Mouse (Mus musculus) stomach, embryonic 14.5 days (tissue): Measurements from ENCODE around the gene Gprc5b. TPM values are rescaled to one million over a fixed set of nuclear protein-coding genes. Genes with fewer than 3 reads are reported as not detected.

ENCODE experiments used
- ATAC-seq: fragments of 200-750 bp; cut with Nextera tagmentation; 2 replicates; pipeline ENCODE4 v1.8.0; 2017; ENCODE audit warnings: low read depth, moderate TSS enrichment; ENCODE audit not compliant: insufficient number of reproducible peaks, insufficient read depth, low FRiP score
- H3K27ac ChIP-seq: fragments of 300-500 bp; sonication (generic); 2 replicates; pipeline ENCODE4 v1.5.1; 2014; ENCODE audit warnings: mild to moderate bottlenecking, low read length, moderate library complexity, mixed read lengths
- H3K27me3 ChIP-seq: fragments of 300-500 bp; sonication (generic); 2 replicates; pipeline ENCODE4 v1.6.1; 2014; ENCODE audit warnings: low read length, control low read depth, mixed read lengths; ENCODE audit not compliant: control insufficient read depth, insufficient read depth
- H3K36me3 ChIP-seq: fragments of 300-500 bp; sonication (generic); 2 replicates; pipeline ENCODE4 v1.6.1; 2014; ENCODE audit warnings: mild to moderate bottlenecking, control low read depth, low read length, moderate library complexity, mixed read lengths; ENCODE audit not compliant: control insufficient read depth, insufficient read depth
- H3K4me1 ChIP-seq: fragments of 300-500 bp; sonication (generic); 2 replicates; pipeline ENCODE4 v1.6.1; 2014; ENCODE audit warnings: low read length, control low read depth, mixed read lengths; ENCODE audit not compliant: control insufficient read depth, insufficient read depth
- H3K4me2 ChIP-seq: fragments of 300-500 bp; sonication (generic); replicated peaks from 2 replicates; pipeline ENCODE4 v1.6.1; 2014; ENCODE audit warnings: low read depth, low read length, control low read depth
- H3K4me3 ChIP-seq: fragments of 300-500 bp; sonication (generic); 2 replicates; pipeline ENCODE4 v1.5.1; 2014; ENCODE audit warnings: low read depth, low read length, control low read depth
- H3K9ac ChIP-seq: fragments of 300-500 bp; sonication (generic); replicated peaks from 2 replicates; pipeline ENCODE4 v1.6.1; 2014; ENCODE audit warnings: low read depth, mild to moderate bottlenecking, control low read depth, low read length, moderate library complexity, mixed read lengths
- H3K9me3 ChIP-seq: fragments of 300-500 bp; sonication (generic); 2 replicates; pipeline ENCODE4 v1.6.1; 2016; ENCODE audit warnings: low read depth, low read length, control low read depth; ENCODE audit not compliant: control insufficient read depth
- WGBS: fragments of 180-500 bp; shearing (Covaris S2); extraction: QIAGEN DNeasy Blood & Tissue Kit; methylation state at CpG from one replicate; pipeline ENCODE4 v1.1.7; 2014; 5-methylcytosine and 5-hydroxymethylcytosine counted together
- polyA plus RNA-seq: library from polyadenylated mRNA; unstranded; fragments of >200 nt; fragmentation: Nextera tagmentation; extraction: Ambion mirVana; gene quantifications from 2 replicates; pipeline ENCODE4 v1.2.1, GENCODE M21; 2014

Gprc5b gene
- polyA plus RNA-seq, 1 experiment from 2014 or later = 7.0 TPM

DNA sequence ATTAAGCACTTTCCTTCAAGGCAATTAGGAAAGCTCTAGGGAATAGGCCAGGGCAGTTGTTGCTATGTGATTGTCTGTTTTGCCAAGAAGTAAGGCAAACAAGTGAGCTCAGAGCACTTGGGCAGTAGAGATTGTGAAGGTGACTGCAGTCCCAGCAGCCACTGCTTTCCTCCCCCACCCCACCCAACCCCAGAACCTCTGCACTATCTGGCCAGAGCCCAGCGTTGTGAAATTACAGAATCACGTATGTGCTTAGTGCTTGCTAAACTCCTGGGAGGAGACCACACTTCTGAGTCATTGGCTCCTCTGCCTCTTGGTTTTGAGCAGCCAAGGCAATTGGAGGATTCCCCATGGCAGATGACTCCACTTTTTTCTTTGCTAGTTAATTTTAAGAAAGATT is 59.7 kb downstream of the Gprc5b start:
- Histone ChIP-seq H3K9ac (no peak overlapping the region), H3K9me3 (no peaks in the 10 kb centered on the region), H3K27ac (no peak overlapping the region), H3K36me3 (no peaks in the 10 kb centered on the region), H3K27me3 (no peaks in the 10 kb centered on the region), H3K4me1 (0 out of 2 replicates have a peak, but pooled peaks cover 1% of the 10 kb centered on the region), H3K4me2 (no peak overlapping the region), H3K4me3 (no peak overlapping the region)
- WGBS = 57% methylated on average over 2 of the region's 2 CpGs
- no peak for ATAC-seq

DNA sequence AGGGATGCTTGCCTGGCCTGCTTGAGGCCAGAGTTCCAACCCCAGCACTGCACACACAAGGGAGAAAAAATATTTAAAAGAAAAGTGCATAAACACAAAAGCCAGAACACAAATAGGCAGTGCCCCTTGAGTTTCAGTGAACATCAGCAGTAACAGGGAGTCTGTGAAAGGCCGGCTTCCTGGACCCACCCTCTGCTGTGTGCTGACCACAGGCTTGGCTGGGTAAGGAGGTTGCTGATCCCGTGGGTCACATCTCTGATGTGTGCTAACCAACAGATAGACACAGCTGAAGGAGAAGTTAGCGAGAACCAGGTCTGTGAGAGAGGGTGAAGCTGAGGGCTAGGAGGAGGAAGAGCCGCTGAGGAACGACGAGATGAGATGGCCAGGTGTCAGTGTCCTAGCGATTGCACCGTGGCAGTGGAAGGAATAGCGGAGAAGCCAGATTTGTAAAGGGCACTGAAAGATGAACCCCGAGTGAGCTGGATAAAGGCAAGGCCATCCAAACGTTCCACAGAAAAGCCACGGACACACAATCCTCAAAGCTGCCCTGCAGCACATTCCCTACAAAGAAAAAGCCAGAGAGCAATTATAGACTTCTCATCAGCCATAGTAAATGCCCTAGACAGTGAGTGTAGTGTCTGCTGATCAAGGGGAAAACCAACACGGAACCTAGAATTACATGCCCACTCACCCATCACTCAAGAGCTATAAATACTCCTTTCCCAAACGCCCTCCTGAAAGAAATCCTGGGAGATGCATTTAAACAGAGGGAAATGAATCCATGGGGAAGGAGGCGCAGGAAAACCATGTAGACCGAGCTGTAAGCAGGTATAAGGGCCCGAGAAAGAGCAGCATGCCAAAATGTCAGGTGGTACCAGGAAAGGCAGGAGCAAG is 63.3 kb downstream of the Gprc5b start:
- Histone ChIP-seq H3K36me3 (no peaks in the 10 kb centered on the region), H3K9me3 (no peaks in the 10 kb centered on the region), H3K4me2 (no peak overlapping the region), H3K27ac (no peak overlapping the region), H3K4me3 (no peak overlapping the region), H3K4me1 (peaks cover 5% of the 10 kb centered on the region; the same call in 1 of the 2 replicates), H3K27me3 (no peaks in the 10 kb centered on the region), H3K9ac (no peak overlapping the region)
- no peak for ATAC-seq
- 80% methylated on average over 17 of the region's 17 CpGs for WGBS

DNA sequence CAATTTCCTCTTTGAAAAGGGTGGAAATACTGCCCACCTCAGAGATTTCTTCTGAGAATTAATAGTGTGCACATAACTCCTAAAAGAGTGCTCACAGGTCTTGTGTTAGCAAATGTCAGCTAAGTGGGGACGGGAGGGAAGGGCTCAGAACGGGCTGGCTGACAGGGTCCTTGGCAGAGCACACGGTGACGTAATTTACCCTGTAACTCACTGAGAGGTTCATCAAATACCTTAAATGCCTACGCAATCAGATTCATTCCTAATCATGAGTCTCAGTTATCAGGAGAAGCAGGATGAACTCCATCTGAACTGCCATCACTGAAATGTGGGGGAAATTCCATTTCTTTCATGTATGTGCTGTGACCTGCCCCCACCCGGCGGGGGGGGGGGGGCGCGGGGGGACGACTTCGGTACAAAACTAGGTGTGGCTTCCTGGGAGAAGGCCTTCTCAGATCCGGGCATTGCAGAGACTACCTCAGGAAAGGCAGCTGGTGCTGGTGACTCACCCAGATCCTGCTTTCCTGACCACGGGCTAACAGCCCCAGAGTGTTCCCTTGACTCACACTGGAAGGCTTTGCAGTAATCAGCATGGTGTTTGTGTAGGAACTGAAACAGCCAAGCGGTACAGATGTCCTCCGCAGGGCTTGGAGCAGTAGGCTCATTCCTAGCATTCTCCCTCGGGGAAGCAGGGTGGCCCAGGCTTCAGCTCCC is 65.3 kb downstream of the Gprc5b start:
- H3K9ac ChIP-seq = no peak overlapping the region; the same call in 1 of the 2 replicates
- peak; percentile 83 for ATAC-seq
- WGBS = 19% methylated on average over 16 of the region's 16 CpGs
- no peak overlapping the region for H3K27ac ChIP-seq
- H3K4me1 ChIP-seq = peaks cover 5% of the 10 kb centered on the region; the same call in 1 of the 2 replicates
- H3K4me3 ChIP-seq = no peak overlapping the region
- H3K36me3 ChIP-seq = no peaks in the 10 kb centered on the region
- H3K4me2 ChIP-seq = no peak overlapping the region
- H3K9me3 ChIP-seq = no peaks in the 10 kb centered on the region
- H3K27me3 ChIP-seq = no peaks in the 10 kb centered on the region

DNA sequence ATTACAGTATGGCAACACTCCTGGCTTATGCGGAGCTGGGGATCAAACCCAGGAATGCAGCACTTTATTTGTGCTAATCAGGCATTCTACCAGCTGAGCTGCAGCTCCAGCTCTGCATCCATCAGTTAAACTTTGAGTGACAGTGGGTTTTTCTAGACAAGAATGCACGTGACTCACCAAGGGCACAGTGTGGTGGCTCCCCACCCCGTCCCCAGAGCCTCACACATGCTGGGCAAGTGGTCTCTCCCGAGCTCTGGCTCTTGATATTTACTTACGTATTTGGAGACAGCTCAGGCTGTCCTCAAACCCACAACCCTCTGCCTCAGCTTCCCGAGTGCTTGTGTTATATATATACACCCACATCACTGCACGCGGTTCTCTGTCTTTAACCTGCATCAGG is 66.1 kb downstream of the Gprc5b start:
- Histone ChIP-seq H3K27me3 (no peaks in the 10 kb centered on the region), H3K4me2 (no peak overlapping the region), H3K9ac (no peak overlapping the region), H3K36me3 (no peaks in the 10 kb centered on the region), H3K9me3 (no peaks in the 10 kb centered on the region), H3K4me1 (peaks cover 5% of the 10 kb centered on the region; the same call in 1 of the 2 replicates), H3K4me3 (no peak overlapping the region), H3K27ac (no peak overlapping the region)
- ATAC-seq = no peak
- WGBS = 63% methylated on average over 8 of the region's 8 CpGs

DNA sequence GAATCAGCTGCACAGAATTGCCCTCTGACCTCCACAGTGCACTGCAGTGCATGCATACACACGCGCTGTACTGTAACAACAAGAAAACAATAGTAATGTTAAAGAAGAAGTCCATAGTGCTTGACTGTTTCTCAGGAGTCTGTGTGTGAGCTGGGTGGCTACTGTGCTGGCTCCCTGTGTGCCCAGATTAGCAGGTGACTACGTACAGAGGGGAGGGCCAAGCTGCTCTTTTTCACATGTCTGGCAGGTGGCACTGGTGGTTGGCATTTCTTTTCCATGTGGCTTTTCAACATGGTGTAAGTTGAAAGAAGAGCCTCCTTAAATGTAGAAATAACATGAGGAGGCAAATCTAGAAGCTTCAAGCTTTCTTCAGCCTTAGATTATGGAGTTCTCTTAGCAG is 66.7 kb downstream of the Gprc5b start:
- 92% methylated on average over 3 of the region's 3 CpGs for WGBS
- Histone ChIP-seq H3K9ac (no peak overlapping the region), H3K9me3 (no peaks in the 10 kb centered on the region)

DNA sequence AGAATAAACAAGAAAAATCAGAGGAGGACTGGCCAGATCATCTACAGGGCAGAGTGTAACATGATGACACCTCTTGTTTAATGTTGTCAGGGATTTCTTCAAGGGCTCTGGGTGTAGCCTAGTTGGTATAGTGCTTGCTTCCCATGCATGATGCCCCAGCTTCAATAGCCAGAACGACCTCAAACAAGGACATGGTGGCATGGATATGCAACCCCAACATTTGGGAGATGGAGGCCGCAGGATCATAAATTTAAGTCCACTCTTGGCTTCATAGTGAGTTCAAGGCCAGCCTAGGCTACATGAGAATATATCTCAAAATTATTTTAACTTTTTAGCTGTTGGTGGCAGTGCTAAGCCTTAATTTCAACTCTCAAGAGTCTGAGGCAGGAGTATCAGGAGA is 67.7 kb downstream of the Gprc5b start:
- Histone ChIP-seq H3K4me3 (no peak overlapping the region), H3K4me2 (no peak overlapping the region), H3K4me1 (peaks cover 5% of the 10 kb centered on the region; the same call in 1 of the 2 replicates), H3K9me3 (no peaks in the 10 kb centered on the region), H3K36me3 (no peaks in the 10 kb centered on the region), H3K27me3 (no peaks in the 10 kb centered on the region), H3K9ac (no peak overlapping the region), H3K27ac (no peak overlapping the region)
- no peak for ATAC-seq
- WGBS = 89% methylated on average over 2 of the region's 2 CpGs

More for the DNA sequence above, 66.7 kb downstream of the Gprc5b start:
- Histone ChIP-seq H3K27me3 (no peaks in the 10 kb centered on the region), H3K4me2 (no peak overlapping the region), H3K4me3 (no peak overlapping the region), H3K27ac (no peak overlapping the region), H3K4me1 (peaks cover 5% of the 10 kb centered on the region; the same call in 1 of the 2 replicates), H3K36me3 (no peaks in the 10 kb centered on the region)
- no peak for ATAC-seq

DNA sequence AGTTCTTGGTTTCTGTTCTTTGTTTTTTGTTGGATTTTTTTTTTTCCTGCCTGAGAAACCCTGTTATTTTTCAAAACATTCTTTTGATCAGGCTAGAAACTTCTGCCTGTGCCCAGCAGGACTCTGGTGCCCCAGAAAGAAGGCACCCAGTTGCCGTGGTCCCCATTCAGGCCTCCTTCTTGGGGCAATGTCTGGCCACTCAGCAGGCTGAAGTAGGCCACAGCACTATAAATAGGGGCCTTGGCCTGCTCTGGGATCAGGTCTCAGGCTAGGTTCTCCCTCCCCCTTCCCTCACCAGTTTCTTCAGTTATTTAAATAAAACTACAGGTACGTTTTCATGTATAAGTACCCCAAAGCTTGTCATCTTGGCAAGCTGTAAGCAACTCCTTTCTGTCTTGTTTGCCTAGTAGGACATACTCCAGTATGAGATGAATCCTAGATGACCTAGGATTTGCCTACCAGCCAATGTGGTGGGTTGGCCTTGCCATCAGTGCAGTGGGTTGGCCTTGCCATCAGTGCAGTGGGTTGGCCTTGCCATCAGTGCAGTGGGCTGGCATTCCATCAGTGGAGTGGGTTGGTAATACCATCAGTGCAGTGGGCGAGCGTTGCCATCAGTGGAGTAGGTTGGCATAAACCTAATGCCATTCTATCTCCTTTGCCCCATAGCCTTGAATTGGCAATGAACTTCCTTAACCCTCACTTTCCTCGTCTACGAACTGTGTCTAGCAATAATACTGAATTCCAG is 68.3 kb downstream of the Gprc5b start:
- Histone ChIP-seq H3K36me3 (no peaks in the 10 kb centered on the region), H3K9me3 (no peaks in the 10 kb centered on the region), H3K9ac (no peak overlapping the region), H3K27me3 (no peaks in the 10 kb centered on the region), H3K4me3 (no peak overlapping the region), H3K4me2 (no peak overlapping the region), H3K27ac (no peak overlapping the region), H3K4me1 (peaks cover 5% of the 10 kb centered on the region; the same call in 1 of the 2 replicates)
- no peak for ATAC-seq
- WGBS = 85% methylated on average over 6 of the region's 6 CpGs

DNA sequence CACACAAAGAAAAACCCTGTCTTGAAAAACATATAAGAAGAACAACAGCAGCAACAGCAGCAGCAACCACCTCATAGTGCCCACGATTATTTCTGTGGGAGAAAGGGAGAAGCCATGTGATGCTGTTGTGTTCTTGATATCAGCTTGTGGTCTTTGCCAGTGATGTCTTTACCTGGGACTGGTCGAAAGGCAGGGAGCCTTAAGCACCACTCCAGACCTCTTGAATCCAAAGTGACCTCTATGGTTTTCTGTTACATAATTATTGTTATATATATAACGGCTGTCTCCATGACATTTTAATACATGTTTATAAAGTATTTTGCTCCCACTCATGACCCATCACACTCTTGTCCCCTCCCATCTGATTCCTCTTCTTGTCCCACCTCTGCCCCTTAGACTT is 69.5 kb downstream of the Gprc5b start:
- no peak overlapping the region for H3K9ac ChIP-seq

More for the DNA sequence above, 69.5 kb downstream of the Gprc5b start:
- H3K4me1 ChIP-seq = peaks cover 5% of the 10 kb centered on the region; the same call in 1 of the 2 replicates
- no peaks in the 10 kb centered on the region for H3K27me3 ChIP-seq
- ATAC-seq = no peak
- H3K27ac ChIP-seq = no peak overlapping the region
- 67% methylated on average over 3 of the region's 3 CpGs for WGBS
- no peak overlapping the region for H3K4me3 ChIP-seq
- no peaks in the 10 kb centered on the region for H3K9me3 ChIP-seq
- H3K36me3 ChIP-seq = no peaks in the 10 kb centered on the region
- H3K4me2 ChIP-seq = no peak overlapping the region
